Mouse (Mus musculus) regulatory T cell (primary cell): Measurements from ENCODE around the gene Popdc3.
"Not testable (repeated sequence)": the region's sequence is repeated elsewhere in the genome, so short reads cannot be mapped to it uniquely, and the experiment has no call there.

Experiments
- in situ Hi-C: fragments of 300-600 bp; cut with MboI, MseI; formaldehyde crosslinking; loops from one replicate; pipeline ENCODE4 v1.15.1; 2025; ENCODE audit warnings: high pct_unique_total_duplicates

Gene Popdc3

GRCm38 (mm10) chr10:45311624-45312023 lies 133.7 kb downstream of the Popdc3 start:
- in situ Hi-C loops = loop anchor here (10.0 kb wide), 1 partner anchor 963 kb away; no protein-coding TSS in a partner anchor

GRCm38 (mm10) chr10:45314865-45315264 lies 137.0 kb downstream of the Popdc3 start:
- in situ Hi-C loops = loop anchor here (10.0 kb wide), 1 partner anchor 960 kb away; no protein-coding TSS in a partner anchor

GRCm38 (mm10) chr10:45318922-45319321 lies 141.0 kb downstream of the Popdc3 start:
- in situ Hi-C loops = loop anchor here (10.0 kb wide), 1 partner anchor 956 kb away; no protein-coding TSS in a partner anchor

- in situ Hi-C loops = no loop called here
Observed at GRCm38 (mm10) chr10:45320296-45320695, 142.4 kb downstream of the Popdc3 start.

- in situ Hi-C loops = no loop called here
Observed at GRCm38 (mm10) chr10:45324159-45324558, 146.3 kb downstream of the Popdc3 start.

- in situ Hi-C loops = no loop called here
Observed at GRCm38 (mm10) chr10:45328196-45329000, 150.5 kb downstream of the Popdc3 start.

GRCm38 (mm10) chr10:45334925-45335324 lies 157.0 kb downstream of the Popdc3 start:
- in situ Hi-C loops = no loop called here

- in situ Hi-C loops = no loop called here
Observed at GRCm38 (mm10) chr10:45335434-45336422, 157.8 kb downstream of the Popdc3 start, which contains the start of gene Bves. TSS of gene Bves (plus strand) at chr10:45335772.

GRCm38 (mm10) chr10:45339106-45339505 lies 161.2 kb downstream of the Popdc3 start:
- in situ Hi-C loops = no loop called here

GRCm38 (mm10) chr10:45344381-45344780 lies 166.5 kb downstream of the Popdc3 start:
- in situ Hi-C loops = no loop called here

- in situ Hi-C loops = no loop called here
Observed at GRCm38 (mm10) chr10:45345217-45345616, 167.3 kb downstream of the Popdc3 start.

GRCm38 (mm10) chr10:45348143-45348542 lies 170.2 kb downstream of the Popdc3 start:
- in situ Hi-C loops = not testable (repeated sequence)

GRCm38 (mm10) chr10:45356091-45356490 lies 178.2 kb downstream of the Popdc3 start:
- in situ Hi-C loops = no loop called here

GRCm38 (mm10) chr10:45363396-45363795 lies 185.5 kb downstream of the Popdc3 start:
- in situ Hi-C loops = no loop called here

- in situ Hi-C loops = no loop called here
Observed at GRCm38 (mm10) chr10:45366987-45367705, 189.2 kb downstream of the Popdc3 start.
